Mouse (Mus musculus) spleen, adult 12 weeks (tissue): ENCODE results near the gene Ppp4r3a.
"Not testable (repeated sequence)": the region's sequence is repeated elsewhere in the genome, so short reads cannot be mapped to it uniquely, and the experiment has no call there.

Source experiments
- DNase-seq: peaks from one replicate; pipeline ENCODE4 v3.0.0; 2022; ENCODE audit warnings: low spot score

The Ppp4r3a gene

DNA sequence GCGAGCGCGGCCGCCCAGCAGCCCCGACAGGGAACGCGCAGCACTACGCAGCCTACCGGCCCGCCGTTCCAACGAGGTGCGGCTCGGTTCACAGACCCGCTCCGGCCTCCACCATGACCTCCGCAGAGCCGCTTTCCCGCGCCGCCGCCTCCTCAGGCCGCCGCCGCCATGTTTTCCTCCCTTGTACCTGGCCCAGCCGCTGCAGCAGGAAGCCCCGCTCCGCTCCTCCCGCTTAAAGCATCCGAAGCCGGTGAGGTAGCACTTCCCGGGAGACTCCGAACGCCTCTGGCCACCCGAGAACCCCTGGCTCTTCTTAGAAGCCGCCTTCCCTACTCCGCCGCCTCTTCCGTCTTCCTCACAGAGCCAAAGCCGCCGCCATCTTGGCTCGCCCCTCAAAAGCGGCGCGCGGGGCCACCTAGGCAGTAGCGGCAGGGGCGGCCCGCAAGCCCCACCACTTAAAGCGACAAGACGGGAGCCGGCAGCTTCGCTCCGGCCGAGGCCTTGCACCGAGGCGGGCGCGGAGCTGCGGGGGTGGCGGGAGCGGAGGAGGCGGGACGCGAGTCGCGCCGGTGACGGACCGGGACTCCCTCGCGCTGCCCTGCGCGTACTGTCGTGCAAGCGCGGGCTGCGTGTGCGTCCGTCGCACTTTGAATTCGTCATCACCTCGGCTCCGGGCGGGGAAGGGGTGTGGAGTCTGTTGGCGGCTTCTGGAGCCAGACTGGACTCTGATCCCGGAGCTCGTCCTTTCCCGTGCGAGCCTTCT is at the start of gene Ppp4r3a:
Gene Ppp4r3a, minus strand, starts transcription at position 627 of the 763 bp plus-strand sequence.
- peak; percentile 91 for DNase-seq

DNA sequence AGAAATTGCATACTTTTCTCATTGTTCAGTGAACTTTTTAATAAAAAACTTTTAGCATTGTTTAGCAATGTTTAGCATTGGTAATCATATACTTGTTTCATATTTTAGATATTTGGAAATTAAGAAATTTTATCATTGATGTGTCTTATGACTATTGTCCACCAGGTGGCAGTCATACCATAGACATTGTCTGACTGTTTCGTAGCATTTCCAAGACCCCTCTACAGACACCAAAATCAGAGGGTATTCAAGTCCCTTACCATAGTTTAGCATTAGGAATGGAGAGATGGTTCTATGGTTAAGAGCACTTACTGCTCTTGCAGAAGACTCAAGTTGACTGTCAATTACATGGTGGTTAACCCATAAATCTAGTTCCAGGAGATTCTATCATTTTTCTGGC is 39.5 kb upstream of the Ppp4r3a start:
- DNase-seq, result no peak

DNA sequence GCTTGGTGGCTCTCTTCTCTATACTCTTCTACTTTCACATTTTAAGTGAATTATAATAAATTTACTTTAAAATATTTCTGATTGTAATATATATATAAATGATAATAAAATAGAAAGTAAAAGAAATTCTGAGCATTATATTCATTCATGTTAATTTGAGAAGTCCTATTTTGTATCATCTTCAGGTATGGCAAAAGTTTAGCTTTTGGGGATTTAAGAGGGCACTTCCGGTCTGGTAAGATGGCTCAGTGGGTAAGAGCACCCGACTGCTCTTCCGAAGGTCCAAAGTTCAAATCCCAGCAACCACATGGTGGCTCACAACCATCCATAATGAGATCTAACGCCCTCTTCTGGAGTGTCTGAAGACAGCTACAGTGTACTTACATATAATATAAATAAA is 38.6 kb upstream of the Ppp4r3a start:
- DNase-seq, result not testable (repeated sequence)

GRCm38 (mm10) chr12:101109794-101110585 is 26.5 kb upstream of the Ppp4r3a start:
- DNase-seq, result not testable (repeated sequence)

DNA sequence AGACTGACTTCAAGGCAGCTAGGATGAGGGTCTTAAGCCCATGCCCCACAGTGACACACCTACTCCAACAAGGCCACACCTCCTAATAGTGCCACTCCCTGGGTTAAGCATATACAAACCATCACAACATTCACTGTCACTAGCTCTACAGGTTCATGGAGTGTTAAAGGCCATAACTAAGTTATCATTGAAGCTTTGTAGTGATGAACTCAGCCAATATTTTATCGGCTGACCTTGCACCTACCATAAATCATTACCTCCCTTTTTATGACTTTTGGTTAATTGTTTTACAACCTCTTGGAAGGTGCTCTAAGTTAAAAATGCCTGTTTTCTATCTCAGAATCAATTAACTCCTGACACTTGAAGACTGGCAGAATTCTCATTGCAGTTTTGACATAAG is 24.2 kb upstream of the Ppp4r3a start:
- no peak for DNase-seq

GRCm38 (mm10) chr12:101105571-101105970 is 22.1 kb upstream of the Ppp4r3a start:
- DNase-seq, result no peak

- DNase-seq, result peak; percentile 3
Measured at GRCm38 (mm10) chr12:101102648-101103047, 19.1 kb upstream of the Ppp4r3a start.

- DNase-seq, result not testable (repeated sequence)
Measured at GRCm38 (mm10) chr12:101093678-101094077, 10.2 kb upstream of the Ppp4r3a start.

GRCm38 (mm10) chr12:101089955-101090354 is 6.5 kb upstream of the Ppp4r3a start:
- no peak for DNase-seq

DNA sequence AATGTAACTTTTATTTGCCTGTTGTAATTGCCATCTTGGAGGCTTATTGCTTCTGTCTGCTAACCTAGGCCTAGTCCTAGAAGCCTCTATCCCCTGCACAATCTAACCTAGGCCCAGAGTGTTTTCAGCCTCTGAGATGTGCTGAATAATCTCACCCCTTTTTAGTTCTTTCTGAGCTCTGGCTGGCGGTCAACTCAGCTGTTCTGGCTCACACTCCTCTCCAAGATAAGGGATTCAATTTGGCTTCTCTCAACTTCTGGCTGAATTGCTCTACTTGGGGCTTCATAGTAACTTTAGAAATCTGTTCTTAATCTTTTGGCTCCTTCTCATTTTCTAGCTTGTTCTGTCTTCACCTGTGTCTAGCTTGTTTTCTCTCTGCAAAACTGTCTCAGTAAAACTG is 3.9 kb upstream of the Ppp4r3a start:
- DNase-seq, result no peak

DNA sequence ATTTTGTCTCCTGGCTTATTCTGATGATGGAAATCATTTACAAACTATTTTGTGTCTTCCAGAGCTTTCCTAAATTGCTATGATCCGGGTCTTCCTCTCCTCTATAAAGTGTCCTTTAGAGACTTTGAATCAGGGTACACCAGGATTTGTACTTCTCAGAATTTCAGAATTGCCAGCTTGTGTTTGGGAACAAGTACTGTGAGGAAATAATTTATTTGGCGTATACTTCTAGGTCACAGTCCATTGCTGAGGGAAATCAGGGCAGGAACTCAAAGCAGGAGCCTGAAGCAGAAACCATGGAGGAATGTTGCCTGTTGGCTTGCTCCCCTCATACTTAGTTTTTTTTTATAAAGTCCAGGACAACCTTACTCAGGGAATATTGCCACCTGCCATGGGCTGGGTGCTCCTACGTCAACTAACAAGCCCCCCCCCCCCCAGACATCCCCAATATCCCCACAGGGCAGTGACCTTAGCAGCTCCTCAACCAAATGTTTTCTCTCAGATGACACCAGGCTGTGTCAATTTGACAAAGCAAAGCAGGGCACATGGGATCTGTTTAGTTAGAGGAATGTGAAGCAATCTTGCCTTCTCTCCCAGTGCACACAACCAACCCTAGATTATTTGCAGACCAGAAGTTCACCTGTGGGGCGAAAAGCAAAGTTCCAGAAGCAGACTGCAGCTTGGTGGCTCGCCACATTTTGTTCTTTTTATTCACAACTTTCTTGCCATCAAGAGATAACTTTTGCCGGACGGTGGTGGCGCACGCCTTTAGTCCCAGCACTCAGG is 1.6 kb upstream of the Ppp4r3a start:
- no peak for DNase-seq

- no peak for DNase-seq
Measured at GRCm38 (mm10) chr12:101084237-101084636, 735 bp upstream of the Ppp4r3a start.

- no peak for DNase-seq
Measured at GRCm38 (mm10) chr12:101083839-101084195, 315 bp upstream of the Ppp4r3a start.

GRCm38 (mm10) chr12:101082296-101083075 is 1.0 kb downstream of the Ppp4r3a start:
- DNase-seq, result peak; percentile 28

DNA sequence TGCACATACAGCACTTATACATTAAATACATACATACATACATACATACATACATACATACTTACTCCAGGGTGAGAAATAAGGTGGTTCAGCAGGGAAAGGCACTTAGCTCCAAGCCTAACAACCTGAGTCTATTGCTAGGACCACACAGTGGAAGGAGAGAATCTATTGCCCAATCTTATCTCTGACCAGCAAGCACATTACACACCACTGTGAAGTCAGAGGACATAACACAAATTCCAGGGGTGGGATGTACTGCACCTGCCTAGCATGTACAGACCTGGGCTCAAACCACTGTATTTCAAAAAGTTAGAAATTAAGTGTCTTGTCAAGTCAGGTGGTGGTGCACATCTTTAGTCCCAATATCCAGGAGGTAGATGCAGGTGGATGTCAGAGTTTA is 5.5 kb downstream of the Ppp4r3a start:
- DNase-seq, result no peak

DNA sequence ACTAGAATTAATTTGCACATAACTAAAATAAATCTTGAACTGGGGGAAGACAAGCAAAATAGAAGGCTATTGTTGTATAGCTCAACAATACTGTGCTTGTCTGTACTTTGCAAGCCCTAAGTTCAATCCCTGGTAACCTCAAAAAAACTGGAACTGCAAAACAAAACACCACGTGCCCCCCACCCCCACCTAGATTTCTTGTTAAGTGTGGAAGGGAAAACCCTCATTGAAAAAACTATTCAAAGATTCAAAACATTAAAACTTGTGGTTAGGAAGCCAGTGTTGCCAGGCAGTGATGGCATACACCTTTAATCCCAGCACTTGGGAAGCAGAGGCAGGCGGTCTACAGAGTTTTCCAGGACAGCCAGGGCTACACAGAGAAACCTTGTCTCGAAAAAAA is 8.1 kb downstream of the Ppp4r3a start:
- DNase-seq, result no peak

DNA sequence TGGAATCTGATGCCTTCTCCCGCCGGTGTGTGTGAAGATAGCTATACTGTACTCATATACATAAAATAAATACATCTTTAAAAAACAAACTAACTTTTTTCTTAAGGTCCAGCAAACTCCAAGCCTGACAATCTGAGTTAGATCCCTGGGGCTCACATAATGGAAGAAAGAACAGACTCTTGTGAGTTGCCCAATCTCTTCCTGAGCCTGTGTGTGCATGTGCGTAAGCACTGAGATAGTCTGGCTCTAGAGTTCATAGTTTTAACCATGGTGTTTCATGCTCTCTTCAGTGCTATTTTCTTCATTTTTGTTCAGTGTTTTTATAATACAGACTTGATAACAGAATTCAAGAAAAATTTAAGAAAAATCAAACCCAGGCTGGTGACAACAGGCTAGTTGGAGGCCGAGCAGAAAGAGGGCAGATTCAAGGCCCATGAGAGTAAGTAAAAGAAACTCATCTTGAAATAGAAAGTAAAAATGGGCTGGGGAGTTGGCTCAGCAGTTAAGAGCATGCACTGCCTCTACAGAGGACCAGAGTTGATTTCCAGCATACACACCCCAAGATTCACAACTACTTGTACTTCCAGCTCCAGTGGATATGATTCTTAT is 8.6 kb downstream of the Ppp4r3a start:
- no peak for DNase-seq

- no peak for DNase-seq
Measured at GRCm38 (mm10) chr12:101069813-101070212, 13.7 kb downstream of the Ppp4r3a start.

DNA sequence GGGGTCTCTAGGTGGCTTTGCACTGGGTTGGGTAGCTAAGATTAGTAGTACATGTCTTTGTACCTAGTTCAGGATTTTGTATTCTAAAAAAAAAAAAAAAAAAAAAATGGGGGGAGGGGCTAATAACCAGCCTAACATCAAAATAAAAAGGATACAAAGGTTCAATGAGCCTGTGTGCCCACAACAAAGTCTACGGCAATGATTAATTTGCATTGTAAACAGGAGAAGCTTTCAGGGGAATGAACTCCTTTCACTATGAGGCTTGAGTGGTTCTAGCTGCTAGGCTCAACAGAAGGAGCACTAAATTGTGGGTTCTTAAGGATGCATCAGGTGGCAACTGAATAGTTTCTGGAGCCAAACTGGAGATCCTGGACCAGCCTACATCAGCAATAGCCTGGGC is 17.2 kb downstream of the Ppp4r3a start:
- DNase-seq, result no peak

GRCm38 (mm10) chr12:101039956-101040355 is 43.5 kb downstream of the Ppp4r3a start:
- no peak for DNase-seq

GRCm38 (mm10) chr12:101028954-101029731 is 54.4 kb downstream of the Ppp4r3a start, which contains the start of gene Ccdc88c:
Gene Ccdc88c, minus strand, starts transcription at chr12:101029056.
- peak; percentile 82 for DNase-seq
